Mouse (Mus musculus): ENCODE data around the gene Zmynd15.

DNA sequence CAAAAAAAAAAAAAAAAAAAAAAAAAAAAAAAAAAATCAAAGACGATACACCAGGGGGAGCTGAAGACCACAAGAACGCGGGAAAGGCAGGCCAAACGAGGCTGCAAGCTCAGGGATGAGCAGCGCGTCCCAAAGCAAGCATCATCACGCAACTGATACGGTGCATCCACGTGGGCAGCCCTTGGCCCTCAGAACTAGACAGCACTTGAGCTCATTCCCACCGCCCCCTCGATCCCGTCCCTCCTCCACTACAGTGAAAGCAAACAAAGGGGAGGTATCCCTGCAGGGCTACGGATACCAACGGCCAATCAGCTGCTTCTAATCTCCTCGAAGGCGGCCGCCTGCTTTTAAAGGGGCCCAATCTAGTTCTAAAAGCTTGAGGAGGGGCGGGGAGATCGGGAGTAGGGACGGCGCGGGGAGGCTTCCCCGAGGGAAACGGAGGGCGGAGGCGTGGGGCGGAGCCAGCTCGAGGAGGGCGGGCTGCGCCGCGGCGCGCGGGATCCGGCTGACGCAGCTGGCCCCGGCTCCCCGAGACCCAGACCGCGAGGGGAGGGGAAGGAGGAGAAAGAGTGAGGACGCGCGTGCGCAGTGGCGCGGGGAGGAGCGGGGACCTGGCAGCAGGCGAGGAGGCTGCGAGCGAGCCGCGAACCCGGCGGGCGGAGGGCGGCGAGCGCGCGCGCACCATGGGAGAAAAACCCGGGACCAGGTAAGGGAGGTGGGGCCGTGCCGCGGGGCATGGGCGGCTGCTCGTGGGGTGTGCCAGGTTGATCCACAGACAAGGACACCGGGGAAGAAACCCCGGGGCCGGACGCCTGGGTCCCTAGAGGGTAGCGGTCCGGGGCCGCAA lies 27.0 kb upstream of the Zmynd15 start, which contains the start of gene Arrb2:
- TF ChIP-seq CTCF (IDR thresholded peaks at IDR 0.05) (peak; percentile 72), EP300 (IDR thresholded peaks at IDR 0.05) (peak; percentile 38; the same call in 1 of the 2 replicates)

Data from lung, postnatal 0 days (tissue).